Mouse (Mus musculus) inflammation-experienced regulatory T-cells, adult 6 months (primary cell): ENCODE measurements around the gene H2-DMb1. TPM values are rescaled to one million over a fixed set of nuclear protein-coding genes. Genes with fewer than 3 reads are reported as not detected.

Experiments
- ATAC-seq: one replicate; pipeline ENCODE4 v1.8.0; 2017
- polyA plus RNA-seq, 3 experiments: library from polyadenylated mRNA; unstranded; fragments of 100-300 nt; shearing (Covaris generic); gene quantifications; one replicate each; pipeline ENCODE4 v1.2.1; 2017

H2-DMb1 gene
- polyA plus RNA-seq, 3 experiments from 2014 or later = 2.3 to 5.0 (median 4.5) TPM

DNA sequence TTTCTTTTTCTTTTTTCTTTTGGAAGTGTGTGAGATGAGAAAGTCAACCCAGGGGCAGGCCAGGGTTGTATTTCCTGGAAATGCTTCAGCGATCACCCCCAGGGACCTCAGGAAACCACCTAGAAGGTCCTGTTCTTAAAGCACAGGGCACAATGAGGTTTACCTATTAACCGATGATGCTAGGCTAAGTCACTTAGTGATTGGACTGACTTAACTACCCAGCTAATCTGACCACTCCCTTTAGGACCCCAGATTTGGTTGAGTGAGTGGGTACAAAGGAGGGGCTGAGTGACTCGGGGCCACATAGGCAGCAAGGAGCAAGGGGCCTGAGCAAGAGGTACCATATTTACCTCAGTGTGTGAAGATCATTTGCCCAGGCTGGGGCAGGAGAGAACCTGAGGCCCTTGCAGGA, 7.9 kb upstream of the H2-DMb1 start:
- ATAC-seq = peak; percentile 42

DNA sequence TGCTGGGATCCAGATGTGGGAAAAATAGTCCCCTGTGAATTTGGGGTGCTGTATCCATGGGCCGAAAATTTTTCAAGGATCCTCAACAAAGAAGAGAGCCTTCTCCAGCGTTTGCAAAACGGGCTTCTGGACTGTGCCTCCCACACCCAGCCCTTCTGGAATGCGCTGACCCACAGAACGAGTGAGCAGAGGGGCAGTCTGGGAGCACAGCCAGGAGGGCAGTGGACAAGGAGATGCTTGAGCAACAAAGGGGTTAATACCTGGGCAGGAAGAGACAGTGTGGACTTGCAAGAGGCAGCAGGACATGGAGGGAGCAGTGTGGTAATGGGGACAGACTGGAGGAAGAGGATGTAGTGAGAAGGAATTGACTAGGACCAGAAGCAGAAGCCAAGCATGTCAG, 2.7 kb downstream of the H2-DMb1 start:
- ATAC-seq = no peak

DNA sequence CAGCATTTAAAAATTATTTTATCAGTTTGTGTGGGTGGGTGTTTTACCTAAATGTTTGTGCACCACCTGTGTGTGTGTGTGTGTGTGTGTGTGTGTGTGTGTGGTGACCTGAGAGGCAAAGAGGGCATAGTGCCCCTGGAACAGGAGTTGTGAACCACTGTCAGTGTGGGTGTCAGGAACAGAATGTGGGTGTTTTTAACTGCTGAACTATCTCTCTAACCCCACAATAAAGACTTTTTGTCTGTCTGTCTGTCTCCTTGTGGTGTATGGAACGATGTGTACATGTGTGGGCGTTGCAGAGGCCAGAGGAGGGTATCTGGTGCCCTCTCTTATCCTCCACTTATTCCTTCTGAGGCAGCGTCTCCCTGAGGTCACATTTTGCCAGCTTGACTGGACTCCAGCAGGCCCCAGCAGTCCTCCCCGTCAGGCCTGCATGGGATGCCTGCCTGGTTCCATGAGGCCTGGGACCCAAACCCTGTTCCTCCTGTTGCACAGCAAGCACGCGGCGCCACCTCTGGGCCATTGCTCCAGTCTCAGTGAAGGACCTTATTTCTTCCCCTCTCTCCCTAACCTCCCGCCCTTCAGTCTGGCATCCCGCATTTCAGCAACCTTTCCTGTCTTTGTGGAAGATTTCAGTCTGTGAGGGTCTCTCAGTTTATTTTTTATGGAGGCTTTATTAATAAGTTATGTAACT, 11.5 kb downstream of the H2-DMb1 start:
- ATAC-seq = peak; percentile 66

DNA sequence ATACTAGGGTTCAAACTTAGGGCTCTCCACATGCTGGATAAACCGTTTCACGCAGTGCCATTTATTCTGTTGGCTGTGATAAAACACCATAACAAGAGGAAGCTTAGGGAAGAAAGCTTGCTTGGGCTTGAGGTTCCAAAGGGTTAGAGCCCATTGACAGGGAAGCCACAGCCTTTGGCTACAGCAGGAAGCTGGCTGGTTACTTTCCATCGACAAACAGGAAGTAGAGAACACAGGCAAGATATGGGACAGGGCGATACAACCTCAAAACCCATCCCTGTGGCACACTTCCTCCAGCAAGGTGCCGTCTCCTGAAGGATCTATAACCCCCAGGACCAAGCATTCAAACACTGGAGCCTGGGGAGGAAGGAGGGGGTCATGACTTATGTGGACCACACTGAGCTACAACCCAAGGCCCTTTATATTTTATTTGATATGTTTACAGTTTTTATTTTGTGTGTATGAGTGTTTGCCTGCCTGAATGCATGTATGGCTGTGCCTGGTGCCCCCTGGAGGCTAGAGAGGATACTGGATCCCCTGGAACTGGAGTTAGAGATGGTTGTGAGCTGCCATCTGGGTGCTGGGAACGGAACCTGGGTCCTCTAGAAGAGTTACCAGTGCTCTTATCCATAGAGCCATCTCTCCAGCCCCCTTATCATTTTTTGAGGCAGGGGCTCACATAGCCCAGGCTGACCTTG, 12.3 kb downstream of the H2-DMb1 start:
- peak; percentile 52 for ATAC-seq

DNA sequence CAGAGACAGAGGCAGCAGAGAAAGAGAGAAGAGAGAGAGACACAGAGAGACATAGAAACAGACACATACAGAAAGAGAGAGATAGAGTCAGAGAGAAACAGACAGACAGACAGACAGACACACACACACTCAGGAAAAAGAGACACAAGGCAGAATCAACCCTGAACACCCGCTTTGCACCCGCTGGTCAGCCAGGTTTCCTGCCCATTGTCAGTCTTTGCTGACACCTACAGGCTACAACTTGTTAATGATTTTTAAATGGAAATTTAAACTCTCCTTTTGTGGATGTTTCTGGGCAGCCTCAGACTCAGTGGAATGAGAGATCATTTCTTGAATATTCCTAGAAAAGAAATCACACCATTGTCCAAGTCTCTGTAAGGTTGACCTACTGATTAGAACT, 16.4 kb downstream of the H2-DMb1 start:
- ATAC-seq = no peak

DNA sequence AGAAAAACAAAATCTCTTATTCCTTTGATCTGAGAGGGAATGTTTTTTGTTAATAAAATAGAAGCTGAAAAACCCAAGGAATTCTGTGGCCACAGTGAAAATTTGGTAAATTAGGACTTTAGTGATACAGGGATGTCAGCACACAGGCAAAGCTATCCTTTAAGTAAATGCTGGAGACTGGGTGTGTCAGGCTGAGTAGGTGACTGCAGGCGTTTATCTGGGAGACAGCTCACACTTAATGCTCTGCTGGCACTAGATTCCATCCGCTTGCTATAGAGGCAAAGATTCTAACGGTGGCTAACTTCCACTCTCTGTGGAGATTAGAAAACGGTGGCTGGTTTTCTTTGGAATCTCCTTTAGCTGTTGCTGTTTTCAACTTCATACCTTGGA, 17.6 kb downstream of the H2-DMb1 start:
- ATAC-seq = peak; percentile 14

DNA sequence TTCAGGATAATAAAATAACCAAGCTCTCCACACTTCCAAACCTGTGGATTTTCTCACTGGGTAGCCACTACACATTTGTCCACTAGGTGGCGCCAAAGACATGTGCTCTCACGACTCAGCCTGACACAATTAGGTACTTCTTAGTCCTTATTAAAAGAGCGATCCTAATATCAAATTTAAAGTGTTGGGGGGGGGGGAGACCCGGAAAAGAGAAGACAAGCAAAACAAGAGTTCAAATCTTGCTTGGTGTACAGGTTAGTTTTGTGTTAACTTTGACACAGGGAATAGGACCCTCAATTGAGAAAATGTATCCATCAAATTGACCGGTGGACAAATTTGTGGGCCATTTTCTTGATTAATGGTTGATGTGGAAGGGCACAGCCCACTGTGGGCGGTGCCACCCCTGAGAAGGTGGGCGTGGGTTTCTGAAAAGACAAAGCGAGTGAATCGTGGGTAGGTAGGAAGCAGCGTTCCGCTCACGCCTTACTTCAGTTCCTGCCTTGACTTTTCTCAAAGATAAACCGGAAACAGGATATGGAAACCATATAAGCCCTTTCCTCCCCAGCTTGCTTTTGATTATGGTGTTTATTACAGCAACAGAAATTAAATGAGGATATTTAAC, 18.1 kb downstream of the H2-DMb1 start:
- peak; percentile 95 for ATAC-seq

DNA sequence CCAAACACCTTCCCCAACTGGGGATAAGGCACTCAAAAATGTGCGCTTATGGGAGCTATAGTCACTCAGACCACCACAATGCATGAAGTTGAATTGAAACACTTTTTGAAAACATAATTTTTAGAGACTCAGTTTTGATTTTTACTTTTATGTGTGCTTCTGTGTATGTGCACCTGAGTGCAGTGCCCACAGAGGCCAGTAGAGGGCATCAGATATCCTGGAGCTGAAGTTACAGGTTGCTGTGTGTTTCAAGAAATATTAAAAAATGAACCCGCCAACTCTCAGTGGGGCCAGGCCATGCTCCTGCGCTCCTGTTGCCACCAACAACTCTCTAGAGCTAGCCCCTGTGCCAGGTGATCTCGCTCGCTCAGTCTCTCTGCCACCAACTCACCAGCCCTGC, 19.7 kb downstream of the H2-DMb1 start:
- no peak for ATAC-seq

DNA sequence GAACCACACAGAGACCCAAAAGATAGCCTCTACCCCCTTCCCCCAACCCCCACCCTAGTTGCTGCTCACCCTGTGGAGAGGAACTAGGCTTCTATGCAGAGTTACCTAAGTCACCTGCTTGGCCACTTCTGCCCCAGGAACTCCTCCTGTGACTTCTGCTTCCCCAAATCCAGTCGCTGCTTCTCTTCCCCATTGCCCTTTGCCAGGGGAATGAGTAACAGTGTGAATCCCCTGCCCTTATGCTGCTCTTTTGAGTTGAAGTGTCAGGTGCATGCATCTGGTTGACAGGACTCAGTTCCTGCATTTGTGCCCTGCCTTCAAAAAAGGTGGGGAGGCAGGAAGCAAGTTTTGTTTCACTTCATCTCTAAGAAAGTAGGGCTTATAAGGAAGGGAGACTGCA, 21.2 kb downstream of the H2-DMb1 start:
- ATAC-seq = no peak

DNA sequence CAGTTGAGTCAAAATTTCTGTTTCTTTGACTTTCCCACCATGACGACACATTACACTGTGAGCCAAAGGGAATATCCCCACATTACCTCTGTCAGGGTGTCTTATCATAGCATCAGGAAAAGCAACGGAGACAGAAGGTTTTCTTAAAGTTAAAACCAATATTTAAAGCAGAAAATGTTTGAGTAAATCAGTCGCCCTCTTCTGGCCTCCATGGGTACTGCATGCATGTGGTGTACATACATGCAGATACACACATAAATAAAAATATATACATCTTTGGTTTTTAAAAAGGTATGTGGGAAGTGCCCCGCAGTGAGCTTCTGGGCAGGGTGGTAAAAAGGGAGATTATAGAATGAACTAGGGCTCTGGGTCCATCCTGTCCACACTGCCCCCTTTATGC, 24.3 kb downstream of the H2-DMb1 start:
- ATAC-seq = no peak

DNA sequence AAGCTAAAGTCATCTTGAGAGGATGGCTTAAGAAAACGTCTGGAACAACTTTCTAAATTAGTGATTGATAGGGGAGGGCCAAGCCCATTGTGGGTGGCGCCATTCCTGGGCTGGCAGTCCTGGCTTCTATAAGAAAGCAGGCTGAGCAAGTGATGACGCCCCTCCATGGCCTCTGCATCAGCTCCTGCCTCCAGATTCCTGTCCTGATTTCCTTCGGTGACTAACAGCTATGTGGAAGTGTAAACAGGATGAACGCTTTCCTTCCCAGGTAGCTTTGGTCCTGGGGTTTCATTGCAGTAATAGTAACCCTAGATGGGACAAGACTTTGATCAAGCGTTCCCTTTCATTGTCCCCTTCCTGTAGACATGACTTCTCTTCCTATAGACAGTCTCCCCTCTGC, 26.1 kb downstream of the H2-DMb1 start:
- ATAC-seq = no peak

DNA sequence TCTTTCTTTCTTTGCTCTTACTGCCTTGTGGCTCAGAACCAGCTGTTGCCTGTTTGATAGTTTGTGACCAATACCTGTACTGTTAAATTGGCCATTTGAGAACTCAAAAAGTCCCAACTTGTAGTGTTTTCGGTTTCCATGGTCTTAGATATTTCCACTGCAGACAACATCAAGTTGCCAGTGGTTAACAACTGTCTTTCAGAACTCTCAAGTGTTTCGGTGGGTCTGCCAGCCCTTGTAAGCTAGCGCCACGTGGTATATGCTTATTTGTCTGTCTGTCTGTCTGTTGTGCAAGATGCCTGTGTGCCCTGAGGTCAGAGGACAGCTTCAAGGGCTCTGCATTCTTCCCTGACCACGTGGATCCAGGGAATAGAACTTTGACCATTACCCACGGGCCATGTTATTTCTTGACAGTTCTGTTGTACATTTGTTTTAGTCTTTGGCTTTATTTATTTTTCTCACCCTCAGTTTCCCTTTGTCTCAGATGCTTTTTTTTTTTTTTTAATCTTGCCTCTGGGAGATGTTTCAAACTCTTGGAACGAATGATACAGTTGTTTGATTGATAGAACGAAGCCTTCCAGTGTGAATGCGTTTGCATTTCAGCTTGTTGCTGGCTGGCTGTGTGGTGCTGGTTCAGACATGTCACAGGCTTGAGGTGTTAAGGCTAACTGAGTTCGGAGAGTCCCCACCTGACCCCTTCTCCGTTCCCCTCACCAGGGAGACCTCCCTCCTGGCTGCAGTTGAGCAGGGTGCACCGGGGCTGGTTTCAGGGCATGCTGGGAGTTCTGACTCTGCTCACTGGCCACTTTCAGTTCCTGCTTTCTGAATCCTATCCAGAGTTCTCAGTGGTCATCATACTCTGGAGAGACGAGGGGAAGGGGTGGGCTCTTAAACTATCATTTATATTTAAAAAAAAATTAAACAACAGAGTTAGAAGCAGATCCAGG, 27.3 kb downstream of the H2-DMb1 start:
- ATAC-seq = no peak

DNA sequence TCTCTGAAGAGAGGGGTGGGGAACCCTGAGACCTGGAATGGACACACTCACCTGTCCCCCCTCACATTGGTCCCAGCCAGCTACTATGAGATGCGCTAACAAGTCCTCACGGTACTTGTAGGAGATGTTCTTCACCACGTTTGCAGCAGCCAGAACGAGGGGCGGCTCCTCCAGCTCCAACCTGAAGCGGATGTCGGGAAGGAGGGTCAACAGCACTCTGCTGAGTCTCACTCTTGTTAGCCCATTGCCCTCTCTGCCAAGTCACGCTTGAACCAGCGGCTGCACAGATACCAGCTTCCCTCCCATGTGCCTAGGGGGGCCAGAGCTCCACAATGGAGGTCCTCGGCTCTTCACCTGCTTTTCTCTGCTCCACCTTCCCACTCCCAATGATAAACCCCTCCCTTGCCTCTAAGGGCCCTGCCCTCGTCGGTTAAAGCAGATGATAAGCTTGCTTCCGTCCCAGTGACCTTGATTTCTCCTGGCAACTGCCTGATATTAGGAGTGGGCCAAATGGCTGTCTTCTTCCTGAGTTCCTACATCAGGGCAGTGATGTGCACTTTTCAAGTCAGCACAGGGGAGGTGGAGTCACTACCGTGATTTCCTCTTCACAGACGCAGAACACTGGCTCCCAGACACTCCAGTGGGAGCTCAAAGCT, 30.8 kb downstream of the H2-DMb1 start:
- ATAC-seq = no peak

DNA sequence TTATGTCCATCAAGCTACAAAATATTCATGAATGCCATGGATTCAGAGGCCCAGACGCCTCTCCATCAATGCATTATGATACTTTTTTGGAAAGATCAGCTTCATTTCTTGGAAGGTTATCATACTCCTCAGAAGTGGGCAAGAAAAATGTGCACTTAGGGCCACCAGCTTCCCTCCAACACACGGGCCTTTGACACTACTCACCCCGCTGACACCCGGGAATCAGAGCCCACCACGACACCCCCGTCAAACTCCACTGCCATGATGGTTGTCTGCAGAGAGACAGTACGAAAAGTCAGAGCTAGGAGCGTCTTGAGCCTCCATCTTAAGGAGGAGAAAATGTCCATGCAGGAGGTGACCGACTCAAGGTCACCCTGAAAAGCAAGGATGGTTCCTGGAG, 32.7 kb downstream of the H2-DMb1 start:
- no peak for ATAC-seq

DNA sequence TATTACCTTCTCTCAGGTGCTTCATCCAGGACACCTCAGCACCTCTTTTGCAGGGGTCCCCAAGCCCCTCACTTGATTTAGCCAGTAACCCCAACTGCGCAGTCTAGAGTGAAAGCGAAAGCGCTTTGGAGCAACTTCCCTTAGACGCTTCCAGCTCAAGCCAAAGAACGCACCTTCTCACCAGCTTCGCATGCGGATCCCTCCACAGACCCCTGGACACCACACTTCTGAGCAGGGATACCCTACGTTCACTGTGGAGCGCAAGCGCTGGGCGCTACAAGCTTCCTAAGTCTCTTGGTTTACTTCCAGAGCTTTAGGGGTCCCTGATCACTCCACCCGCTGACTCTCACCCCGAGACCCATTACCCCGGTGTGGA, 34.0 kb downstream of the H2-DMb1 start:
- ATAC-seq = peak; percentile 42

DNA sequence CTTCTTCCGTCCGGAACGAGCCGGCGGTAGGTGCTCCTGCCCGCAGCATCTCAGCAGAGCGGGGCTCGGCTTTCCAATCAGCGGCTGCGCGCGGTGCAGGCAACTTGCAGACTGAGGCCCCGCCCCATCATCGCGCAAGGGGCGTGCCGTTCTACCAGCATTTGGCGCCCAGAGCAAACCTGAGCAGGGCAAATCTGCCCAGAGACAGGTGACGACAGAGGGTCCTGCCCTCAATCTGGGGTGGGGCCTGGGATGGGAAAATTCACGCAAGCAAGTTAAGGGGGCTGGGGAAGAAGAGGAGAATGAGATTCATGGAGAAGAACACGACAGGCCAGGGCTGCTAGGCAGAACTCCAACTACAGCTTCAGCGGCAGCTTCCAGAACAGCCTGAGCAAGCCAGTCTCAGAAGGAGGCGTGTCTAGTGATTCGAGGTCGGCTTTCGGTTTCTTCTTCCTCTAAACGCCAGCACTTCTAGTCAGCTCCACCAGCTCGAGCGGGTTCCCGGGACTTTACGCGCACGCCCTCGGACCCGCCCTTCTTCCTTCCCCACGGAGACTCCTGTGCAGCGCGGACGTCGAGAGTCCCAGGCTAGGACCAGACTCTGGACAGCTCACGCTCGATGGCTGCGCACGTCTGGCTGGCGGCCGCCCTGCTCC, 34.5 kb downstream of the H2-DMb1 start, which contains the start of the genes Tap1 and Psmb9:
Gene Tap1, plus strand, starts transcription at position 293 of the 656 bp plus-strand sequence.
Gene Psmb9, minus strand, starts transcription at position 504 of the 656 bp plus-strand sequence.
- ATAC-seq = peak; percentile 90

DNA sequence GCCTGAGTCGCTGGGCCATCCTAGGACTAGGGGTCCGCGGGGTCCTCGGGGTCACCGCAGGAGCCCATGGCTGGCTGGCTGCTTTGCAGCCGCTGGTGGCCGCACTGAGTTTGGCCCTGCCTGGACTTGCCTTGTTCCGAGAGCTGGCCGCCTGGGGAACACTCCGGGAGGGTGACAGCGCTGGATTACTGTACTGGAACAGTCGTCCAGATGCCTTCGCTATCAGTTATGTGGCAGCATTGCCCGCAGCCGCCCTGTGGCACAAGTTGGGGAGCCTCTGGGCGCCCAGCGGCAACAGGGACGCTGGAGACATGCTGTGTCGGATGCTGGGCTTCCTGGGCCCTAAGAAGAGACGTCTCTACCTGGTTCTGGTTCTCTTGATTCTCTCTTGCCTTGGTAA, 35.1 kb downstream of the H2-DMb1 start:
- no peak for ATAC-seq

DNA sequence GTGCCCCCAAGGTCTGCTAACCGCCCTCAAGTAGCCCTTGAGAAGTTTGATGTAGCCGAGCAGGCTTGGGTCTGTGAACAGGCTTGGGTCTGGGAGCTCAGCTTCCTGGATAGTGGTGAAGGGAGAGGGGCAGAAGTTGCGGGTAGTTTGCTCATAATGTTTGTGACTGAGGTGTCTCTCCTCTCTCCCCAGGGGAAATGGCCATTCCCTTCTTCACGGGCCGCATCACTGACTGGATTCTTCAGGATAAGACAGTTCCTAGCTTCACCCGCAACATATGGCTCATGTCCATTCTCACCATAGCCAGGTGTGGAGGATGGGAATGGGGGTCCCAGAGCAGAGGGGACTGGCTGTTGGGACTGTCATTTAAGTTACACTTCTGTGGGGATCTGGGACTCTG, 36.1 kb downstream of the H2-DMb1 start:
- no peak for ATAC-seq

DNA sequence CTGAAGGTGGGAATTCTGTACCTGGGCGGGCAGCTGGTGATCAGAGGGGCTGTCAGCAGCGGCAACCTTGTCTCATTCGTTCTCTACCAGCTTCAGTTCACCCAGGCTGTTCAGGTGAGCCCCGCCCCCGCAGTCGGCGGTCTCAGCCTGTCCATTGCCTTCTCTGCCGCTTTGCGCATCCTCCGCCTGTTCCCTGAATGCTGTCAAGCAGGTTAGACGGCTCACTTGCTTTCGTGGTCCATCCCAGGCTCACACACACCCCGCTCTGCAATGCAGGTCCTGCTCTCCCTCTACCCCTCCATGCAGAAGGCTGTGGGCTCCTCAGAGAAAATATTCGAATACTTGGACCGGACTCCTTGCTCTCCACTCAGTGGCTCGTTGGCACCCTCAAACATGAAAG, 40.0 kb downstream of the H2-DMb1 start:
- ATAC-seq = no peak

DNA sequence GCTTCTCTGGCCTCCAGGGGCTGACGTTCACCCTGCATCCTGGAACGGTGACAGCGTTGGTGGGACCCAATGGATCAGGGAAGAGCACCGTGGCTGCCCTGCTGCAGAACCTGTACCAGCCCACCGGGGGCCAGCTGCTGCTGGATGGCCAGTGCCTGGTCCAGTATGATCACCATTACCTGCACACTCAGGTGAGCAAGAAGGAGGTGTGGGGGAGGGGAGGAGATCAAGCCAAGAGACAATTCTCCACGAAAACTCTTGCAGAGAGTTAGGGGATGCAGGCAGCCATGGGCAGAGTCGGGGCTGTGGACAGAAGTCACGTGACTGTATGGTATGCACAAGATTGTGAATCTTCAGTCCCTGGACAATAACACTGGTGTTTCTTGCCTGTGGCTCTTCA, 40.6 kb downstream of the H2-DMb1 start:
- ATAC-seq = no peak

DNA sequence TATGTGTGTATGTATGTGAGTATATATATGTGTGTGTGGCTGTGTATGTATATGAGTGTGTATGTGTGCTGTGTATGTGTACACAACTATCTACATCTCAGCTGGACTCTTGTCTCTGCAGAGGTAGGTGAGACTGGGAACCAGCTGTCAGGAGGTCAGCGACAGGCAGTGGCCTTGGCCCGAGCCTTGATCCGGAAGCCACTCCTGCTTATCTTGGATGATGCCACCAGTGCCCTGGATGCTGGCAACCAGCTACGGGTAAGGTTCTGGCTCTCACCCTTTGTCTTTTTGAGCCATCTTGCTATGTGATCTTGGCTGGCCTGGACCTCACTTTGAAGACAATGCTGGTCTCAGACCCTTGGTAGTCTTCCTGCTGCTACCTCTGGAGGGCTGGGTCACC, 41.9 kb downstream of the H2-DMb1 start:
- no peak for ATAC-seq

DNA sequence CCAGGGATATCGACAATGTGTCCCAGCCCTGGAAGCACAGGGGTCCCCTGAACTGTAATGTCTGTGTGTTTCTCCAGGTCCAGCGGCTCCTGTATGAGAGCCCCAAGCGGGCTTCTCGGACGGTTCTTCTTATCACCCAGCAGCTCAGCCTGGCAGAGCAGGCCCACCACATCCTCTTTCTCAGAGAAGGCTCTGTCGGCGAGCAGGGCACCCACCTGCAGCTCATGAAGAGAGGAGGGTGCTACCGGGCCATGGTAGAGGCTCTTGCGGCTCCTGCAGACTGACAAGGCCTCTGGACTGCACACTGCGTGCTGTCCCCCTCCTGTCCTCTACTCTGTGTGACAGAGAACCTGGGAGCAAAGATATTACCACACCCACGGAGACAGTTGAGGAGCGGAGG, 43.6 kb downstream of the H2-DMb1 start:
- peak; percentile 75 for ATAC-seq
